Mouse (Mus musculus): Measurements from ENCODE around the gene Apoc1. TPM values are rescaled to one million over a fixed set of nuclear protein-coding genes. Genes with fewer than 3 reads are reported as not detected.

Apoc1 gene
- polyA plus RNA-seq (2014; fragmentation: Nextera tagmentation; extraction: Ambion mirVana), result 14.3 and 14.6 TPM in 2 replicates

GRCm38 (mm10) chr7:19691873-19692865, at the start of gene Apoc1:
Apoc1 (minus strand) TSS chr7:19692660.
- H3K4me3 ChIP-seq (ENCODE audit: control insufficient read depth in 1 of 2, insufficient read depth in 1 of 2, low read depth in 1 of 2, low read length in 2 of 2), result no peak within 1 kb of the TSS
- peak within 1 kb of the TSS; percentile 12; the same call in 1 of the 2 replicates for H3K9ac ChIP-seq (ENCODE audit: low read length)

DNA sequence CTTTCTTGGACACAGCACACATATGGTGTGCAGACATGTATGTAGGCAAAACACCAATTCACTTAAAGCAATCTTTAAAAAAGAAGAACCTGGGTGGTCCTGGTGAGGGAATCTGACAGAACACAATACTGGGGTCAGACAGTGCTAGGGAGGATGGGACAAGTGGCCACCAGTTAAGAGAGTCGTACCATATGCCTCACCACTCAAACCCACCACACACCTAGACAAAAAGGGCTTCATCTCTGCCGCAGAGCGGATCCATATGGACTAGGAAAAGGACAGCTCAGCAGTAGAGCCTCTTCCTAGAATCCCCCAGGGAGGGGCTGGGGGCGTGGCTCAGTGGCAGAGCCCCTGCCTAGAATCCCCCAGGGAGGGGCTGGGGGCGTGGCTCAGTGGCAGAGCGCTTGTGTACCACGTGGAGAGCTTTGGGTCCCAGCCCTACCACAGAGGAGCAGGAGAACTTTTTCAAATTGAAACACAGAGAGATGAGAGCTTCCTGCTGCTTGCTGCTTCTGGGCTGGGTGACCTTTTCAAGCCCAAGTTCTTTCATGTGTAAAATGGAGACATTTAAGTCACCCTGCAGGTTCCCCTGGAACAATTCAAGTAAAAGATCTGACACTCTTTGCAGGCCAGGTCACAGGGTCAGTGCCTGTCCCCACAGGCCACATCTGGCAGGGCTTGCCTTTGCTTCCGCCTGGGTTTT, 49.0 kb upstream of the Apoc1 start:
- peaks cover 25 to 33% of the 10 kb centered on the region in 2 experiments for H3K4me1 ChIP-seq (ENCODE audit: control insufficient read depth in 2 of 2, insufficient read depth in 2 of 2, low read length in 2 of 2)
- 37% methylated on average over 8 of the region's 8 CpGs for WGBS
- H3K4me2 ChIP-seq (ENCODE audit: low read length), result no peak overlapping the region
- H3K36me3 ChIP-seq (ENCODE audit: control insufficient read depth, insufficient read depth, low read length), result peaks cover 53% of the 10 kb centered on the region
- no peaks in the 10 kb centered on the region for H3K9me3 ChIP-seq (ENCODE audit: control insufficient read depth, low read length)
- no peaks in the 10 kb centered on the region for H3K27me3 ChIP-seq (ENCODE audit: control insufficient read depth, insufficient read depth, low read length)
- no peak overlapping the region for H3K27ac ChIP-seq (replicated peaks in 1 of 2; ENCODE audit: control insufficient read depth in 1 of 2, insufficient read depth in 1 of 2, low read depth in 2 of 2, low read length in 2 of 2)
- H3K9ac ChIP-seq (ENCODE audit: low read length), result no peak overlapping the region
- H3K4me3 ChIP-seq (ENCODE audit: control insufficient read depth in 1 of 2, insufficient read depth in 1 of 2, low read depth in 1 of 2, low read length in 2 of 2), result no peak overlapping the region
- ATAC-seq (ENCODE audit: insufficient number of reproducible peaks, insufficient read depth, low FRiP score, low read depth), result no peak

More at GRCm38 (mm10) chr7:19691873-19692865, at the start of gene Apoc1:
- Histone ChIP-seq H3K9me3 (ENCODE audit: control insufficient read depth, low read length) (no peaks in the 10 kb centered on the region), H3K27me3 (ENCODE audit: control insufficient read depth, insufficient read depth, low read length) (no peaks in the 10 kb centered on the region), H3K4me2 (ENCODE audit: low read length) (no peak within 1 kb of the TSS), H3K27ac (replicated peaks in 1 of 2; ENCODE audit: control insufficient read depth in 1 of 2, insufficient read depth in 1 of 2, low read depth in 2 of 2, low read length in 2 of 2) (peak within 1 kb of the TSS; percentile 56 to 78), H3K4me1 (ENCODE audit: control insufficient read depth in 2 of 2, insufficient read depth in 2 of 2, low read length in 2 of 2) (peaks cover 22 to 28% of the 10 kb centered on the region in 2 experiments), H3K36me3 (ENCODE audit: control insufficient read depth, insufficient read depth, low read length) (peaks cover 8% of the 10 kb centered on the region)
- no peak for ATAC-seq (ENCODE audit: insufficient number of reproducible peaks, insufficient read depth, low FRiP score, low read depth)
- WGBS, result 47% methylated on average over 28 of the region's 28 CpGs

DNA sequence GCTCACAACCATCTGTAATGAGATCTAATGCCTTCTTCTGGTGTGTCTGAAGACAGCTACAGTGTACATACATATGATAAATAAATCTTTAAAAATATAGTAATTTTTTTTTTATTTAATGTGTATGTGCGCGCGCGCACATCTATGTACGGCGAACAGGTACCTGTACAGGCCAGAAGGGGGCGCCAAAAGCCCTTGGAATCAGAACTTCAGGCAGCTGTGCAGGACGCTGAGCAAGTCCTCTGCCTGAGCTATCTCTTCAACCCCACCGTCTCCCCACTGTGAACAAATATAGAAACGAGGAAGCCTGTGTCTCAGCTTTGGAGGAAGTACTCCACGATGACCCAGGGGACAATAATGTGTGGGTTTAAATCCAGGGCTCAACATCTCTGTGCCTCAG, 47.8 kb upstream of the Apoc1 start:
- Histone ChIP-seq H3K4me1 (ENCODE audit: control insufficient read depth in 2 of 2, insufficient read depth in 2 of 2, low read length in 2 of 2) (peaks cover 18 to 22% of the 10 kb centered on the region in 2 experiments), H3K27me3 (ENCODE audit: control insufficient read depth, insufficient read depth, low read length) (no peaks in the 10 kb centered on the region), H3K4me3 (ENCODE audit: control insufficient read depth in 1 of 2, insufficient read depth in 1 of 2, low read depth in 1 of 2, low read length in 2 of 2) (no peak overlapping the region), H3K36me3 (ENCODE audit: control insufficient read depth, insufficient read depth, low read length) (peaks cover 61% of the 10 kb centered on the region), H3K4me2 (ENCODE audit: low read length) (no peak overlapping the region), H3K9me3 (ENCODE audit: control insufficient read depth, low read length) (no peaks in the 10 kb centered on the region), H3K9ac (ENCODE audit: low read length) (no peak overlapping the region), H3K27ac (replicated peaks in 1 of 2; ENCODE audit: control insufficient read depth in 1 of 2, insufficient read depth in 1 of 2, low read depth in 2 of 2, low read length in 2 of 2) (no peak overlapping the region)
- no peak for ATAC-seq (ENCODE audit: insufficient number of reproducible peaks, insufficient read depth, low FRiP score, low read depth)
- 73% methylated on average over 11 of the region's 11 CpGs for WGBS

DNA sequence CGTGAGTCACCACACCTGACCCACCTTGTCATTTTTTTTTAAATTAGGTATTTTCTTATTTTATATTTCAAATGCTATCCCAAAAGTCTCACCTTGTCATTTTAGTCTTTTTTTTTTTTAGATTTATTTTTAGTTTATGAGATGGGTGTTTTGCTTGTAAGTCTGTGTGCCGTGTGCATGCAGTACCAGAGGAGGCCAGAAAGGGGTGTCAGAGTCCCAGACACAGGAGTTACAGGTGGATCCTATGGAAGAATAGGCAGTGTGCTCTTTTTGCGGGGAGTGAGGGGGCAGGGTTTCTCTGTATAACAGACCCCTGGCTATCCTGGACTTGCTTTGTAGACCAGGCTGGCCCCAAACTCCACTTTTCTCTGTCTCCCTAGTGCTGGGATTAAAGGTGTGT, 46.3 kb upstream of the Apoc1 start:
- Histone ChIP-seq H3K9ac (ENCODE audit: low read length) (no peak overlapping the region), H3K27ac (replicated peaks in 1 of 2; ENCODE audit: control insufficient read depth in 1 of 2, insufficient read depth in 1 of 2, low read depth in 2 of 2, low read length in 2 of 2) (no peak overlapping the region), H3K9me3 (ENCODE audit: control insufficient read depth, low read length) (no peaks in the 10 kb centered on the region), H3K36me3 (ENCODE audit: control insufficient read depth, insufficient read depth, low read length) (peaks cover 62% of the 10 kb centered on the region), H3K4me2 (ENCODE audit: low read length) (no peak overlapping the region), H3K27me3 (ENCODE audit: control insufficient read depth, insufficient read depth, low read length) (no peaks in the 10 kb centered on the region), H3K4me1 (ENCODE audit: control insufficient read depth in 2 of 2, insufficient read depth in 2 of 2, low read length in 2 of 2) (peaks cover 5 to 7% of the 10 kb centered on the region in 2 experiments; a peak in 2 of 4 replicates), H3K4me3 (ENCODE audit: control insufficient read depth in 1 of 2, insufficient read depth in 1 of 2, low read depth in 1 of 2, low read length in 2 of 2) (no peak overlapping the region)
- ATAC-seq (ENCODE audit: insufficient number of reproducible peaks, insufficient read depth, low FRiP score, low read depth), result no peak
- WGBS, result 89% methylated on average over 3 of the region's 3 CpGs

GRCm38 (mm10) chr7:19736389-19737057, 44.1 kb upstream of the Apoc1 start:
- Histone ChIP-seq H3K9me3 (ENCODE audit: control insufficient read depth, low read length) (no peaks in the 10 kb centered on the region), H3K27ac (replicated peaks in 1 of 2; ENCODE audit: control insufficient read depth in 1 of 2, insufficient read depth in 1 of 2, low read depth in 2 of 2, low read length in 2 of 2) (no peak overlapping the region), H3K4me3 (ENCODE audit: control insufficient read depth in 1 of 2, insufficient read depth in 1 of 2, low read depth in 1 of 2, low read length in 2 of 2) (no peak overlapping the region), H3K27me3 (ENCODE audit: control insufficient read depth, insufficient read depth, low read length) (no peaks in the 10 kb centered on the region), H3K4me2 (ENCODE audit: low read length) (no peak overlapping the region), H3K4me1 (ENCODE audit: control insufficient read depth in 2 of 2, insufficient read depth in 2 of 2, low read length in 2 of 2) (peaks cover under 1% of the 10 kb centered on the region in 2 experiments; a peak in 1 of 4 replicates), H3K9ac (ENCODE audit: low read length) (no peak overlapping the region), H3K36me3 (ENCODE audit: control insufficient read depth, insufficient read depth, low read length) (peaks cover 67% of the 10 kb centered on the region)
- ATAC-seq (ENCODE audit: insufficient number of reproducible peaks, insufficient read depth, low FRiP score, low read depth), result no peak
- WGBS, result 82% methylated on average over 16 of the region's 16 CpGs

DNA sequence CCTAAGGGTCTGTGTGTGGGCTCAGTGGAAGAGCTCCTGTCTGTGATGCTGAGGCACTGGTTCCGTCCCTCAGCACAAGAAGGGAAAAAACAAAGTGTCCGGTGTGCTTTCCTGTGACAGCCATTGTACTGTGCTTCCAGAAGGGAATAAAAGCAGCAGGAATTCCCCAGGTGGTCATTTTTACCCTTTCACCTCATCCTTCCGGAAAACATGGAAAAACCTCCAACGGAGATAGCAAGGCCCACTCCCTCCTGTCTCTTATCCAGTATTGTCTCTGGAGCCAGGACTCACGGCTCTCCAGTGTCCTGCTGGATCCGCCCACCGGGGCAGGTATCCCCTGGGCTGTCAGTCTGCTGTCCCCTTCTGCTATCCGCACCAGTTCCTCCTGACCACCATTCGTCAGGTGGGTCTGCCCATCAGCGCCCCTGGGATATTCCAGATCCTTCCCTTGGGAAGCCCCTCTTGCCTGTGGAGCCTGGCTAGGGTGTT, 41.8 kb upstream of the Apoc1 start:
- WGBS, result 78% methylated on average over 10 of the region's 10 CpGs
- H3K9me3 ChIP-seq (ENCODE audit: control insufficient read depth, low read length), result no peaks in the 10 kb centered on the region
- no peak for ATAC-seq (ENCODE audit: insufficient number of reproducible peaks, insufficient read depth, low FRiP score, low read depth)
- H3K4me3 ChIP-seq (ENCODE audit: control insufficient read depth in 1 of 2, insufficient read depth in 1 of 2, low read depth in 1 of 2, low read length in 2 of 2), result no peak overlapping the region
- H3K27me3 ChIP-seq (ENCODE audit: control insufficient read depth, insufficient read depth, low read length), result no peaks in the 10 kb centered on the region
- H3K4me1 ChIP-seq (ENCODE audit: control insufficient read depth in 2 of 2, insufficient read depth in 2 of 2, low read length in 2 of 2), result no peaks in the 10 kb centered on the region
- H3K27ac ChIP-seq (replicated peaks in 1 of 2; ENCODE audit: control insufficient read depth in 1 of 2, insufficient read depth in 1 of 2, low read depth in 2 of 2, low read length in 2 of 2), result no peak overlapping the region
- no peak overlapping the region for H3K9ac ChIP-seq (ENCODE audit: low read length)
- H3K4me2 ChIP-seq (ENCODE audit: low read length), result no peak overlapping the region
- H3K36me3 ChIP-seq (ENCODE audit: control insufficient read depth, insufficient read depth, low read length), result peaks cover 81% of the 10 kb centered on the region

- H3K4me3 ChIP-seq (ENCODE audit: control insufficient read depth in 1 of 2, insufficient read depth in 1 of 2, low read depth in 1 of 2, low read length in 2 of 2), result no peak overlapping the region
- no peak overlapping the region for H3K9ac ChIP-seq (ENCODE audit: low read length)
- H3K9me3 ChIP-seq (ENCODE audit: control insufficient read depth, low read length), result peaks cover 3% of the 10 kb centered on the region
- no peak overlapping the region for H3K27ac ChIP-seq (replicated peaks in 1 of 2; ENCODE audit: control insufficient read depth in 1 of 2, insufficient read depth in 1 of 2, low read depth in 2 of 2, low read length in 2 of 2)
- peaks cover 86% of the 10 kb centered on the region for H3K36me3 ChIP-seq (ENCODE audit: control insufficient read depth, insufficient read depth, low read length)
- peaks cover 0 to 2% of the 10 kb centered on the region in 2 experiments; a peak in 1 of 4 replicates for H3K4me1 ChIP-seq (ENCODE audit: control insufficient read depth in 2 of 2, insufficient read depth in 2 of 2, low read length in 2 of 2)
- no peak for ATAC-seq (ENCODE audit: insufficient number of reproducible peaks, insufficient read depth, low FRiP score, low read depth)
- H3K4me2 ChIP-seq (ENCODE audit: low read length), result no peak overlapping the region
- WGBS, result 87% methylated on average over 4 of the region's 4 CpGs
- H3K27me3 ChIP-seq (ENCODE audit: control insufficient read depth, insufficient read depth, low read length), result no peaks in the 10 kb centered on the region
These were observed 34.1 kb upstream of the Apoc1 start for GRCm38 (mm10) chr7:19726541-19726940.

All from heart, embryonic 14.5 days (tissue).